Mouse (Mus musculus) kidney, postnatal 0 days (tissue): ENCODE measurements at regions not wholly inside any gene's neighbourhood (a gene's known extent, or its start where the extent isn't known, plus 50 kb on each side); places are given as distances from the start of the nearest gene placed in this dataset.

Experiments used
- ATAC-seq: fragments of 200-750 bp; cut with Nextera tagmentation; replicated peaks from 2 replicates; pipeline ENCODE4 v1.8.0; 2017; ENCODE audit warnings: low read depth, moderate number of reproducible peaks, moderate TSS enrichment, moderate library complexity; ENCODE audit not compliant: low FRiP score
- DNase-seq: peaks from one replicate; pipeline ENCODE4 v3.0.0-alpha.2; 2016; ENCODE audit warnings: low spot score
- H3K27ac ChIP-seq: fragments of 300-500 bp; sonication (generic); 2 replicates; pipeline ENCODE4 v1.5.1; 2014; ENCODE audit warnings: mild to moderate bottlenecking
- H3K27me3 ChIP-seq: fragments of 300-500 bp; sonication (generic); 2 replicates; pipeline ENCODE4 v1.6.1; 2014; ENCODE audit warnings: low read length, mixed read lengths; ENCODE audit not compliant: insufficient read depth
- H3K36me3 ChIP-seq: fragments of 300-500 bp; sonication (generic); 2 replicates; pipeline ENCODE4 v1.6.1; 2014; ENCODE audit warnings: low read length, mixed read lengths; ENCODE audit not compliant: insufficient read depth
- H3K4me1 ChIP-seq: fragments of 300-500 bp; sonication (generic); replicated peaks from 2 replicates; pipeline ENCODE4 v1.6.1; 2014; ENCODE audit warnings: antibody characterized with exemption, low read length, mixed read lengths; ENCODE audit not compliant: insufficient read depth
- H3K4me2 ChIP-seq: fragments of 300-500 bp; sonication (generic); 2 replicates; pipeline ENCODE4 v1.6.1; 2014; ENCODE audit warnings: mild to moderate bottlenecking, low read length, moderate library complexity, mixed read lengths
- H3K4me3 ChIP-seq: fragments of 300-500 bp; sonication (generic); replicated peaks from 2 replicates; pipeline ENCODE4 v1.5.1; 2014; ENCODE audit warnings: low read depth, low read length
- H3K9ac ChIP-seq: fragments of 300-500 bp; sonication (generic); 2 replicates; pipeline ENCODE4 v1.6.1; 2014; ENCODE audit warnings: low read depth, low read length
- H3K9me3 ChIP-seq: fragments of 300-500 bp; sonication (generic); replicated peaks from 2 replicates; pipeline ENCODE4 v1.6.1; 2016; ENCODE audit warnings: low read length, inconsistent platforms, mixed read lengths
- CTCF ChIP-seq: IDR thresholded peaks from 2 replicates; pipeline ENCODE4 v1.5.1; 2016; ENCODE audit warnings: antibody characterized with exemption, low read depth, mild to moderate bottlenecking, moderate library complexity
- WGBS: fragments of 180-500 bp; shearing (Covaris S2); extraction: QIAGEN DNeasy Blood & Tissue Kit; methylation state at CpG from one replicate; pipeline ENCODE4 v1.1.7; 2014; 5-methylcytosine and 5-hydroxymethylcytosine counted together

- Histone ChIP-seq H3K4me1 (0 out of 2 replicates have a peak, but pooled peaks cover 6% of the 10 kb centered on the region), H3K27me3 (no peaks in the 10 kb centered on the region), H3K36me3 (no peaks in the 10 kb centered on the region), H3K4me3 (no peak overlapping the region), H3K4me2 (no peak overlapping the region), H3K27ac (peak overlapping the region; percentile 73), H3K9me3 (no peaks in the 10 kb centered on the region), H3K9ac (no peak overlapping the region)
- WGBS, result 58% methylated on average over 9 of the region's 9 CpGs
- no peak for ATAC-seq
- TF ChIP-seq CTCF, result no peak
- peak; percentile 50 for DNase-seq
Measured at GRCm38 (mm10) chr17:67514387-67515241, 117.9 kb downstream of the Lrrc30 start.

- Histone ChIP-seq H3K4me1 (0 out of 2 replicates have a peak, but pooled peaks cover 6% of the 10 kb centered on the region), H3K4me2 (no peak overlapping the region), H3K27ac (peak overlapping the region; percentile 77), H3K9ac (no peak overlapping the region), H3K36me3 (no peaks in the 10 kb centered on the region), H3K27me3 (no peaks in the 10 kb centered on the region), H3K9me3 (no peaks in the 10 kb centered on the region), H3K4me3 (no peak overlapping the region)
- ATAC-seq, result peak; percentile 54; the same call in 1 of the 2 replicates
- no peak for TF ChIP-seq CTCF
- WGBS, result 63% methylated on average over 6 of the region's 6 CpGs
- peak; percentile 60 for DNase-seq
Measured at GRCm38 (mm10) chr17:67512699-67513450, 119.6 kb downstream of the Lrrc30 start.

- WGBS, result 58% methylated on average over 6 of the region's 6 CpGs
Measured at GRCm38 (mm10) chr17:67512008-67512407, 120.5 kb downstream of the Lrrc30 start.

GRCm38 (mm10) chr17:67509921-67510320 lies 122.6 kb downstream of the Lrrc30 start:
- Histone ChIP-seq H3K27ac (no peak overlapping the region), H3K4me3 (no peak overlapping the region), H3K36me3 (no peaks in the 10 kb centered on the region), H3K9ac (no peak overlapping the region), H3K27me3 (no peaks in the 10 kb centered on the region), H3K4me2 (no peak overlapping the region), H3K9me3 (no peaks in the 10 kb centered on the region), H3K4me1 (0 out of 2 replicates have a peak, but pooled peaks cover under 1% of the 10 kb centered on the region)
- DNase-seq, result no peak
- no peak for ATAC-seq
- TF ChIP-seq CTCF, result no peak
- 78% methylated on average over 9 of the region's 9 CpGs for whole genome bisulfite sequencing

More at GRCm38 (mm10) chr17:67512008-67512407, 120.5 kb downstream of the Lrrc30 start:
- 0 out of 2 replicates have a peak, but pooled peaks cover 6% of the 10 kb centered on the region for H3K4me1 ChIP-seq
- H3K36me3 ChIP-seq, result no peaks in the 10 kb centered on the region
- no peak overlapping the region for H3K4me3 ChIP-seq
- ATAC-seq, result no peak
- peak overlapping the region; percentile 48 for H3K27ac ChIP-seq
- H3K27me3 ChIP-seq, result no peaks in the 10 kb centered on the region
- no peak overlapping the region for H3K9ac ChIP-seq
- TF ChIP-seq CTCF, result no peak
- no peak overlapping the region for H3K4me2 ChIP-seq
- no peak for DNase-seq
- no peaks in the 10 kb centered on the region for H3K9me3 ChIP-seq

GRCm38 (mm10) chr17:67509091-67509618 lies 123.4 kb downstream of the Lrrc30 start:
- H3K4me1 ChIP-seq, result no peaks in the 10 kb centered on the region
- H3K9ac ChIP-seq, result no peak overlapping the region
- DNase-seq, result no peak
- H3K27me3 ChIP-seq, result no peaks in the 10 kb centered on the region
- no peaks in the 10 kb centered on the region for H3K9me3 ChIP-seq
- no peak overlapping the region for H3K4me2 ChIP-seq
- peak; percentile 5; the same call in 1 of the 2 replicates for TF ChIP-seq CTCF
- no peak for ATAC-seq
- no peaks in the 10 kb centered on the region for H3K36me3 ChIP-seq
- WGBS, result 87% methylated on average over 6 of the region's 6 CpGs
- no peak overlapping the region for H3K4me3 ChIP-seq
- H3K27ac ChIP-seq, result no peak overlapping the region

- H3K27me3 ChIP-seq, result no peaks in the 10 kb centered on the region
- H3K4me2 ChIP-seq, result no peak overlapping the region
- DNase-seq (no peak), ATAC-seq (no peak)
- no peak for TF ChIP-seq CTCF
- H3K36me3 ChIP-seq, result no peaks in the 10 kb centered on the region
- H3K9me3 ChIP-seq, result no peaks in the 10 kb centered on the region
- WGBS, result 51% methylated on average over 2 of the region's 2 CpGs
- no peaks in the 10 kb centered on the region for H3K4me1 ChIP-seq
- H3K9ac ChIP-seq, result no peak overlapping the region
- no peak overlapping the region for H3K27ac ChIP-seq
- no peak overlapping the region for H3K4me3 ChIP-seq
Measured at GRCm38 (mm10) chr17:67508353-67508752, 124.2 kb downstream of the Lrrc30 start.
